Mouse (Mus musculus) neural tube, embryonic 15.5 days (tissue): ENCODE results near the gene Cisd1. TPM values are rescaled to one million over a fixed set of nuclear protein-coding genes. Genes with fewer than 3 reads are reported as not detected.

Source experiments
- ATAC-seq: fragments of 200-750 bp; cut with Nextera tagmentation; 2 replicates; pipeline ENCODE4 v1.8.0; 2017; ENCODE audit warnings: mild to moderate bottlenecking, moderate TSS enrichment, moderate library complexity; ENCODE audit not compliant: low FRiP score
- H3K27ac ChIP-seq: fragments of 300-500 bp; sonication (generic); replicated peaks from 2 replicates; pipeline ENCODE4 v1.5.1; 2015; ENCODE audit warnings: mild to moderate bottlenecking, inconsistent platforms
- H3K27me3 ChIP-seq: fragments of 300-500 bp; sonication (generic); replicated peaks from 2 replicates; pipeline ENCODE4 v1.6.1; 2015; ENCODE audit warnings: inconsistent platforms
- H3K36me3 ChIP-seq: fragments of 300-500 bp; sonication (generic); 2 replicates; pipeline ENCODE4 v1.6.1; 2015; ENCODE audit warnings: inconsistent platforms
- H3K4me1 ChIP-seq: fragments of 300-500 bp; sonication (generic); 2 replicates; pipeline ENCODE4 v1.6.1; 2015; ENCODE audit warnings: inconsistent platforms
- H3K4me2 ChIP-seq: fragments of 300-500 bp; sonication (generic); 2 replicates; pipeline ENCODE4 v1.6.1; 2015; ENCODE audit warnings: inconsistent platforms, mild to moderate bottlenecking, moderate library complexity
- H3K4me3 ChIP-seq: fragments of 300-500 bp; sonication (generic); replicated peaks from 2 replicates; pipeline ENCODE4 v1.5.1; 2015; ENCODE audit warnings: mild to moderate bottlenecking, inconsistent platforms
- H3K9ac ChIP-seq: fragments of 300-500 bp; sonication (generic); replicated peaks from 2 replicates; pipeline ENCODE4 v1.6.1; 2015; ENCODE audit warnings: mild to moderate bottlenecking, inconsistent platforms
- H3K9me3 ChIP-seq: fragments of 300-500 bp; sonication (generic); replicated peaks from 2 replicates; pipeline ENCODE4 v1.6.1; 2016; ENCODE audit warnings: inconsistent platforms
- WGBS: fragments of 180-500 bp; shearing (Covaris S2); methylation state at CpG from one replicate; pipeline ENCODE4 v1.1.7; 2015; ENCODE audit warnings: mixed read lengths; 5-methylcytosine and 5-hydroxymethylcytosine counted together
- polyA plus RNA-seq: library from polyadenylated mRNA; unstranded; fragments of >200 nt; fragmentation: Nextera tagmentation; extraction: Ambion mirVana; gene quantifications from 2 replicates; pipeline ENCODE4 v1.2.1, GENCODE M21; 2015

Gene Cisd1
- polyA plus RNA-seq, 1 experiment from 2014 or later, result 340 TPM

- H3K4me1 ChIP-seq, result peaks cover 47% of the 10 kb centered on the region
- peak overlapping the region; percentile 94 for H3K4me2 ChIP-seq
- peak overlapping the region; percentile 91 for H3K27ac ChIP-seq
- ATAC-seq, result peak; percentile 59
- no peaks in the 10 kb centered on the region for H3K9me3 ChIP-seq
- H3K36me3 ChIP-seq, result no peaks in the 10 kb centered on the region
- no peaks in the 10 kb centered on the region for H3K27me3 ChIP-seq
- under 1% methylated on average over 44 of the region's 48 CpGs for WGBS
- H3K9ac ChIP-seq, result peak overlapping the region; percentile 69
- peak overlapping the region; percentile 67 for H3K4me3 ChIP-seq
These were observed 3.3 kb upstream of the Cisd1 start for GRCm38 (mm10) chr10:71347964-71348636.

- under 1% methylated on average over 49 of the region's 49 CpGs for WGBS
- ATAC-seq, result peak; percentile 92
- H3K4me2 ChIP-seq, result peak within 1 kb of the TSS; percentile 94
- H3K4me1 ChIP-seq, result peaks cover 50% of the 10 kb centered on the region
- no peaks in the 10 kb centered on the region for H3K9me3 ChIP-seq
- peak within 1 kb of the TSS; percentile 91 for H3K27ac ChIP-seq
- H3K9ac ChIP-seq, result peak within 1 kb of the TSS; percentile 69
- no peaks in the 10 kb centered on the region for H3K27me3 ChIP-seq
- peak within 1 kb of the TSS; percentile 67 for H3K4me3 ChIP-seq
- H3K36me3 ChIP-seq, result no peaks in the 10 kb centered on the region
These were observed 2.8 kb upstream of the Cisd1 start, which contains the start of gene Ipmk for GRCm38 (mm10) chr10:71347509-71347949. TSS of gene Ipmk (plus strand) at chr10:71347763.

- Histone ChIP-seq H3K9ac (peak overlapping the region; percentile 65), H3K27ac (peak overlapping the region; percentile 91), H3K4me2 (peak overlapping the region; percentile 94), H3K4me1 (peaks cover 56% of the 10 kb centered on the region), H3K4me3 (peak overlapping the region; percentile 67), H3K36me3 (no peaks in the 10 kb centered on the region), H3K9me3 (no peaks in the 10 kb centered on the region), H3K27me3 (no peaks in the 10 kb centered on the region)
- ATAC-seq, result no peak
- WGBS, result 11% methylated on average over 13 of the region's 13 CpGs
These were observed 2.2 kb upstream of the Cisd1 start for GRCm38 (mm10) chr10:71346722-71347508.

GRCm38 (mm10) chr10:71346106-71346505 is 1.4 kb upstream of the Cisd1 start:
- Histone ChIP-seq H3K9ac (no peak overlapping the region), H3K27me3 (no peaks in the 10 kb centered on the region), H3K27ac (no peak overlapping the region), H3K4me3 (no peak overlapping the region), H3K4me2 (no peak overlapping the region), H3K36me3 (no peaks in the 10 kb centered on the region), H3K4me1 (peaks cover 59% of the 10 kb centered on the region), H3K9me3 (no peaks in the 10 kb centered on the region)
- no peak for ATAC-seq
- WGBS, result 73% methylated on average over 2 of the region's 2 CpGs

GRCm38 (mm10) chr10:71343567-71344265 is 1.0 kb downstream of the Cisd1 start:
- ATAC-seq, result no peak
- WGBS, result 23% methylated on average over 14 of the region's 14 CpGs
- H3K27me3 ChIP-seq, result no peaks in the 10 kb centered on the region
- H3K4me2 ChIP-seq, result peak overlapping the region; percentile 67
- peaks cover 56% of the 10 kb centered on the region for H3K4me1 ChIP-seq
- H3K36me3 ChIP-seq, result no peaks in the 10 kb centered on the region
- peak overlapping the region; percentile 78 for H3K4me3 ChIP-seq
- H3K27ac ChIP-seq, result no peak overlapping the region
- H3K9me3 ChIP-seq, result no peaks in the 10 kb centered on the region
- H3K9ac ChIP-seq, result peak overlapping the region; percentile 73

GRCm38 (mm10) chr10:71343130-71343529 is 1.6 kb downstream of the Cisd1 start:
- no peaks in the 10 kb centered on the region for H3K9me3 ChIP-seq
- H3K36me3 ChIP-seq, result no peaks in the 10 kb centered on the region
- H3K4me1 ChIP-seq, result peaks cover 54% of the 10 kb centered on the region
- H3K27me3 ChIP-seq, result no peaks in the 10 kb centered on the region
- no peak overlapping the region for H3K9ac ChIP-seq
- ATAC-seq, result no peak
- H3K4me2 ChIP-seq, result peak overlapping the region; percentile 67; the same call in 1 of the 2 replicates
- H3K4me3 ChIP-seq, result no peak overlapping the region
- H3K27ac ChIP-seq, result no peak overlapping the region
- WGBS, result 89% methylated on average over 3 of the region's 3 CpGs

- no peak for ATAC-seq
- peaks cover 53% of the 10 kb centered on the region for H3K4me1 ChIP-seq
- H3K4me3 ChIP-seq, result no peak overlapping the region
- H3K4me2 ChIP-seq, result no peak overlapping the region
- H3K9ac ChIP-seq, result no peak overlapping the region
- H3K36me3 ChIP-seq, result no peaks in the 10 kb centered on the region
- H3K9me3 ChIP-seq, result no peaks in the 10 kb centered on the region
- H3K27me3 ChIP-seq, result no peaks in the 10 kb centered on the region
- 89% methylated on average over 7 of the region's 7 CpGs for WGBS
- no peak overlapping the region for H3K27ac ChIP-seq
These were observed 2.5 kb downstream of the Cisd1 start for GRCm38 (mm10) chr10:71342030-71342805.

- Histone ChIP-seq H3K4me1 (peaks cover 46% of the 10 kb centered on the region), H3K36me3 (peaks cover 1% of the 10 kb centered on the region; the same call in 1 of the 2 replicates), H3K27me3 (no peaks in the 10 kb centered on the region), H3K9ac (no peak overlapping the region), H3K4me3 (no peak overlapping the region), H3K9me3 (no peaks in the 10 kb centered on the region), H3K4me2 (no peak overlapping the region), H3K27ac (no peak overlapping the region)
- WGBS, result 96% methylated on average over 9 of the region's 9 CpGs
- no peak for ATAC-seq
These were observed 3.5 kb downstream of the Cisd1 start for GRCm38 (mm10) chr10:71341290-71341689.

- no peaks in the 10 kb centered on the region for H3K9me3 ChIP-seq
- ATAC-seq, result no peak
- 90% methylated on average over 2 of the region's 2 CpGs for WGBS
- peaks cover 43% of the 10 kb centered on the region for H3K4me1 ChIP-seq
- H3K4me2 ChIP-seq, result no peak overlapping the region
- H3K9ac ChIP-seq, result no peak overlapping the region
- H3K36me3 ChIP-seq, result peaks cover 11% of the 10 kb centered on the region
- H3K27me3 ChIP-seq, result no peaks in the 10 kb centered on the region
- no peak overlapping the region for H3K4me3 ChIP-seq
- no peak overlapping the region for H3K27ac ChIP-seq
These were observed 4.6 kb downstream of the Cisd1 start for GRCm38 (mm10) chr10:71340195-71340594.

- Histone ChIP-seq H3K4me2 (no peak overlapping the region), H3K4me1 (peaks cover 38% of the 10 kb centered on the region), H3K9me3 (no peaks in the 10 kb centered on the region), H3K4me3 (no peak overlapping the region), H3K27ac (no peak overlapping the region), H3K9ac (no peak overlapping the region), H3K27me3 (no peaks in the 10 kb centered on the region), H3K36me3 (peaks cover 18% of the 10 kb centered on the region)
- no peak for ATAC-seq
- 69% methylated on average over 4 of the region's 4 CpGs for WGBS
These were observed 5.3 kb downstream of the Cisd1 start for GRCm38 (mm10) chr10:71339463-71339862.
